Mouse (Mus musculus): ENCODE measurements at regions not wholly inside any gene's neighbourhood (a gene's known extent, or its start where the extent isn't known, plus 50 kb on each side); places are given as distances from the start of the nearest gene placed in this dataset.

DNA sequence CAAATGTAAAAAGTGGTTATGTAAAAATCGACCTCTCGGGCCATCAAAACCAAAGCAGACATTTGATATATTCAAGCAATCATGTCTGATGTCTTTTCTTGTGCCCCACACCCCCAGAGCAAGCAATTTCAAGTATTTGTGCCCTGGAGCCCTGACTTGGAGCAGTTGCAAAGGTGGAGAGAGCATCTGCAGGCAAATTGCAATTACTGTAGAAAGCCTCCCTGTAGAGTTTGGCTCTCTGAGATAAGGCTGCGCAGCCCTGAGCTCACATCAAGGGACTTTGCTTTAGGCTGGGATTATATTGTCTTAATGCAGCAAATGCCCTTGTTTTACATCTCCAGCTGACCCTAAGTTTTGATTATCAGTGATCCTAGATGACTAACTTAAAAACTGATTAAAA lies 147.3 kb downstream of the Dyrk2 start:
- no peak overlapping the region for H3K9ac ChIP-seq
- H3K27me3 ChIP-seq (replicated peaks): no peaks in the 10 kb centered on the region
- ATAC-seq (ENCODE audit: insufficient read depth, low FRiP score, low read depth): no peak
- H3K4me1 ChIP-seq: 0 out of 2 replicates have a peak, but pooled peaks cover 3% of the 10 kb centered on the region
- no peak overlapping the region for H3K4me3 ChIP-seq (replicated peaks)
- no peak overlapping the region; the same call in 1 of the 2 replicates for H3K27ac ChIP-seq
- WGBS: 64% methylated on average over 3 of the region's 3 CpGs
- no peaks in the 10 kb centered on the region for H3K36me3 ChIP-seq
- H3K4me2 ChIP-seq: no peak overlapping the region
- H3K9me3 ChIP-seq: no peaks in the 10 kb centered on the region

DNA sequence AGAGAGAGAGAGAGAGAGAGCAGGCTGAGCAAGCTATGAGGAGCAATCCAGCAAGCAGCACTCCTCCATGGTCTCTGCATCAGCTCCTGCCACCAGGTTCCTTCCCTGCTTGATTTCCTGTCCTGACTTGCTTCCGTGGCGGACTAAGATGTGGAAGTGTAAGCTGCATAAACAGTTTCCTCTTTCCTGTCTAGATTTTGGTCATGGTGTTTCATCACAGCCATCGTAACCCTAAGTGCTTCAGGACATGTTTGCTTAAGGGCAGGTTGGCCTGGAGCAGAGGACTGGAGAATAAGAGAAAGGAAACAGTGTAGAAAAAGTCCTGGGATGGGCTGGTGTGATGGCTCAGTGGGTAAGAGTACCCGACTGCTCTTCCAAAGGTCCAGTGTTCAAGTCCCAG lies 133.9 kb downstream of the Dyrk2 start:
- Histone ChIP-seq H3K27me3 (replicated peaks) (no peaks in the 10 kb centered on the region), H3K4me3 (replicated peaks) (no peak overlapping the region), H3K4me1 (no peaks in the 10 kb centered on the region), H3K9ac (no peak overlapping the region), H3K4me2 (no peak overlapping the region), H3K9me3 (no peaks in the 10 kb centered on the region), H3K27ac (no peak overlapping the region), H3K36me3 (no peaks in the 10 kb centered on the region)
- WGBS: 82% methylated on average over 4 of the region's 4 CpGs
- no peak for ATAC-seq (ENCODE audit: insufficient read depth, low FRiP score, low read depth)

DNA sequence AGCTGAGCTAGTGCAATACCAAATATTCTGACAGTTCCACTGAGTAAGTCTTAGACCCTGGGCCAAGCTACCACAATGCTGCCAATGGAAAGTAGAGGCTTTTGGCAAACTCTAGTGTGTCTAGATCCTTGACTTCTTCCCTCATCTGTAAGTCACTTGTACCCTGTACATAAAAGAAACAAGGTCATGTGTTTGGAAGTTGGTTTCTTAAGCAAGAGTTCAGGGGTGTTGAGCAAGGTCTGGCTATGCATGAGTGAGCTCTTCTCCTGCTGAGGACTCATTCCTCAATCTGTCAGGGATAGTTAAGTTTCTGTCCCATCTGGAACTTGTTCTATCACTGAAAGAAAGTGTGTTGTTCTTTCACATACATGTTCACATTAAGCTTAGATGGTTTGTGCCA lies 132.9 kb downstream of the Dyrk2 start:
- no peak for ATAC-seq (ENCODE audit: insufficient read depth, low FRiP score, low read depth)

DNA sequence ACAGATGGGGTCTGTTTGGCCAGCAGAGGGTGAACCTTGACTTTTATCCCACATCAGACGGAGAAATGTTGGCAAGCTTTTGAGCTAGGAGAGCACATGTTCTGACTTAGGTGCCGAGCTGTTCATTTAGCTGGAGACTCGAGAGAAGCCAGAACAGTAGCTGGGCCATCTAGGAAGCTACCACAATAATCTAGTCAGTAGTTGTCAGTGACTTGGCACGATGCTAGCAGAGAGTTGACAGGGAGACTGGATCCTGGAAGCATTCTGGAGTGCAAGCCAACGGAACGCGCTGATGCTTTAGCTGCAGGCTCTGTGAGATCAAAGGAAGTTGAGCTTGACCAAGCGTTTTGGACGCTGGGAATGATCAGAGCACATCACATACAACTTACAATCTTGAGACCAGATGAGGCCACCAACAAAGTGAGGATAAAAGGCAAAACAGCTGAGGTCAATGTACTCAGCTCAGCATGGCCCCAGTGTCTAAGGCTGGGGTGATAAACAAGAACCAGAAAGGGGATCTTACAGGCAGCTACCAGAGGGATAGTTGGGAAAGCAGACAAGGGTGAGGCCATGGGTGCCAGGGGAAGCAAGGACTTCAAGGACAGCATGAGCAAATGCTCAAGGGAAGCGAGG lies 130.0 kb downstream of the Dyrk2 start:
- H3K4me1 ChIP-seq: no peaks in the 10 kb centered on the region
- H3K4me2 ChIP-seq: no peak overlapping the region
- 68% methylated on average over 10 of the region's 10 CpGs for WGBS
- no peaks in the 10 kb centered on the region for H3K36me3 ChIP-seq
- H3K27me3 ChIP-seq (replicated peaks): no peaks in the 10 kb centered on the region
- H3K4me3 ChIP-seq (replicated peaks): no peak overlapping the region
- no peak for ATAC-seq (ENCODE audit: insufficient read depth, low FRiP score, low read depth)
- no peaks in the 10 kb centered on the region for H3K9me3 ChIP-seq
- no peak overlapping the region for H3K9ac ChIP-seq
- no peak overlapping the region for H3K27ac ChIP-seq

More for the DNA sequence above, 132.9 kb downstream of the Dyrk2 start:
- H3K27me3 ChIP-seq (replicated peaks): no peaks in the 10 kb centered on the region
- H3K27ac ChIP-seq: no peak overlapping the region
- H3K36me3 ChIP-seq: no peaks in the 10 kb centered on the region
- H3K4me2 ChIP-seq: no peak overlapping the region
- no peak overlapping the region for H3K9ac ChIP-seq
- no peaks in the 10 kb centered on the region for H3K4me1 ChIP-seq
- no peak overlapping the region for H3K4me3 ChIP-seq (replicated peaks)
- no peaks in the 10 kb centered on the region for H3K9me3 ChIP-seq

DNA sequence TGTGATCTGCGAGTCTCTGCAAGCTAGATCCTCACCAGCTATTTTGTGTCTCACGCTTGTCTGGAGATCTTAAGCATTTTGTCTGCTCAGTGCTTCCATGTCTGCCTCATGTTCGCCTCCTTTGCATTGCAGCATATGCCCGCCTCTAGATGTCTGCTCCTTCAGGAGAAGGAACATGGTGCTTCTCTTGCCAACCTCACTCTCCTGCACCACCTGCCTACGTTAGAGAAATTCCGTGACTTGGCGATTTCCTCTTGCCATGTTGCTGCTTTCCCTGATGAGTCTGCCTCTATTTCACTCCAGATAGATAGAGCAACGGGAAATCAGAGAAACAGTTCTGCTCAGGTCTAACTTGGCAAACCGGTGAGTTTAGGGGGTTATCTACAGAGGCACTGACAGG lies 126.2 kb downstream of the Dyrk2 start:
- WGBS: 85% methylated on average over 9 of the region's 9 CpGs
- Histone ChIP-seq H3K9me3 (no peaks in the 10 kb centered on the region), H3K27me3 (replicated peaks) (no peaks in the 10 kb centered on the region), H3K4me1 (peaks cover 7% of the 10 kb centered on the region; the same call in 1 of the 2 replicates), H3K36me3 (no peaks in the 10 kb centered on the region), H3K4me2 (no peak overlapping the region), H3K9ac (no peak overlapping the region), H3K27ac (no peak overlapping the region), H3K4me3 (replicated peaks) (no peak overlapping the region)
- ATAC-seq (ENCODE audit: insufficient read depth, low FRiP score, low read depth): no peak

DNA sequence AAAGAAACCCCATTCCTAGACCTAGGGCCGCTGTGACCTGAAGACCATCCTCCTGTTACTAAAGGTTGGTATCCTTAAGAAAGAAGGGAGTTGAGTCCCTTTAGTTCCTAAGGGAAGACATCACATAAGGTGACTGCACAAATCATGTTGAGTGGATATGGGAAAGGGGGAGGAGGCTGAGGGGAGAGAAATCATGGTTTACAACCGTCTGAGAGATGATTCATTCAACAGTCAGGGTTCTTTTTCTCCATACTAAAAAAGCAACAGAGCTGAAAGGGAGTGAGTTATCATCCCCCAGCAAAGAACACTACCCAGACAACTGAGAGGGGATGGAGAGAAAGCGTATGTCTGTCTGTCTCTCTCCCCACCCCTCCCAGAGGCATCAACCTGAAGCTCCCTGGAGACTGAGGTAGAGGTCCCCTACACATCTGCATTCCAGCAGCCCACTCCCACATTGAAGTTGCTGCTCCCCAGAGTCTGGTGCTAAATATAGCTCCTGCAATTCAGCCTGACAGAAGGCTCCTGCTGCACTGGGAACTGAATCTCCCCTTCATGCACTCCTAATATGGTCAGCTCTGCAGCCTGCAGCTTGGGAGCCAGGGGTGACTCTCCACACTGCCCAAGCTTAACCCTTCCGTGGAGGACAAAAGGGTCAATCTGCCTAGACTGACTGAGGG lies 123.2 kb downstream of the Dyrk2 start:
- Histone ChIP-seq H3K27me3 (replicated peaks) (no peaks in the 10 kb centered on the region), H3K9ac (no peak overlapping the region), H3K9me3 (no peaks in the 10 kb centered on the region), H3K4me3 (replicated peaks) (no peak overlapping the region), H3K4me2 (no peak overlapping the region), H3K36me3 (no peaks in the 10 kb centered on the region), H3K27ac (peak overlapping the region; percentile 86), H3K4me1 (peaks cover 7% of the 10 kb centered on the region; the same call in 1 of the 2 replicates)
- 45% methylated on average over 4 of the region's 4 CpGs for WGBS
- peak; percentile 86 for ATAC-seq (ENCODE audit: insufficient read depth, low FRiP score, low read depth)

DNA sequence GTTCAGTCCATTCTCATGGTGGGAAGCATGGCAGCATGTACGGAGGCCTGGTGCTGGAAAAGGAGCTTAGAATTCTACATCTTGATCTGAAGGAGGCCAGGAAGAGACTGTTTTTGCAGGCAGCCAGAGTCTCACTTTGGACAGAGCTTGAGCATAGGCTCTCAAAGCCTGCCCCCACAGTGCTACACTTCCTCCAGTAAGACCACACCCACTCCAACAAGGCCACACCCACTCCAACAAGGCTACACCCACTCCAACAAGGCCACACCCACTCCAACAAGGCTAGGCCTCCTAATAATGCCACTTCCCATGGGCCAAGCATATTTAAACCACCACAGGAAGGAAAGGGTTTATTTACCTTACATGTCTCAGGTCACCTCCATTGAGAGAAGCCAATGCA lies 121.0 kb downstream of the Dyrk2 start:
- H3K9ac ChIP-seq: no peak overlapping the region
- H3K27ac ChIP-seq: no peak overlapping the region

DNA sequence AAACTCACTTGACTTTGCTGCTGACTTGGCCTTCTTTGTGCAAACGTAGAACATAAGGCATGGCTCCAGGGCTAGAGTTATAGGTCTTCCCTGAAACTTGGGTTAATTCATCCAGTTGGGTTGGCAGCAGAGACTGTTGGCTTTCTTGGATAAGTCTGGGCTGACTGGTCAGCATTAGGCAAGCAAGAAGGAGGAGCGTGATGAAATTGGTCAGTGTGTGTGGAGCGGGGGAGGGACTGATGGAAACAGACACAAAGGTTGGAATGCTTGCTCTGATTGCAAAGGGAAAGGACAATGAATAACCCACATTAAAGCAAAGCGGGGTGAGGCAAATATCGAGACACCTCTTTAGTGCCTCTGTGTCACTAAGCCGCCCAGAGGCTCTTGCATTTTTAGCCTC lies 120.3 kb downstream of the Dyrk2 start:
- Histone ChIP-seq H3K9ac (no peak overlapping the region), H3K4me2 (no peak overlapping the region), H3K9me3 (no peaks in the 10 kb centered on the region), H3K27ac (no peak overlapping the region), H3K4me1 (peaks cover 7% of the 10 kb centered on the region; the same call in 1 of the 2 replicates), H3K4me3 (replicated peaks) (no peak overlapping the region), H3K36me3 (no peaks in the 10 kb centered on the region), H3K27me3 (replicated peaks) (no peaks in the 10 kb centered on the region)
- ATAC-seq (ENCODE audit: insufficient read depth, low FRiP score, low read depth): no peak
- 77% methylated on average over 6 of the region's 6 CpGs for WGBS

More for the DNA sequence above, 121.0 kb downstream of the Dyrk2 start:
- Histone ChIP-seq H3K4me2 (no peak overlapping the region), H3K4me3 (replicated peaks) (no peak overlapping the region), H3K9me3 (no peaks in the 10 kb centered on the region), H3K27me3 (replicated peaks) (no peaks in the 10 kb centered on the region), H3K36me3 (no peaks in the 10 kb centered on the region), H3K4me1 (peaks cover 7% of the 10 kb centered on the region; the same call in 1 of the 2 replicates)
- no peak for ATAC-seq (ENCODE audit: insufficient read depth, low FRiP score, low read depth)
- WGBS: 94% methylated on average over 1 of the region's 1 CpGs

DNA sequence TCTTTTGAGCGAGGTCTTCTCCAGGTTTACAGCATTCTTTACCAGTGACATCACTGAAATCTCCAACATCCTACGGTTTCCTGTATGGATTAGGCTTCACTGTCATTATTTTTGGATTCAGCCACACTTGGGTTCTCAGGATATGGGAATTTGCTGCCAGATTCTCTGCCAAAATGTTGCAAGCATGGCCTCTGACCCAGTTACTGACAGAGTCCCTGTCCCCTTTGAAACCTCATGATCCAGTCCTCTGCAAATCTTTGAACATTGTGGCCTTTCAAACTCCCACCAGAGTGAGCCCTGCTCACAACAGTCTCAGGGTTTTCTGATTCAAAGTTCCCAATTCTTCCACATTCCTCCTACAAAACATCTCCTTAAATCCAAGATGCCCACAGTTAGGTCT lies 118.9 kb downstream of the Dyrk2 start:
- Histone ChIP-seq H3K4me1 (peaks cover 7% of the 10 kb centered on the region; the same call in 1 of the 2 replicates), H3K9ac (no peak overlapping the region), H3K4me3 (replicated peaks) (no peak overlapping the region), H3K36me3 (no peaks in the 10 kb centered on the region), H3K27me3 (replicated peaks) (no peaks in the 10 kb centered on the region), H3K27ac (no peak overlapping the region), H3K9me3 (no peaks in the 10 kb centered on the region), H3K4me2 (no peak overlapping the region)
- 74% methylated on average over 2 of the region's 2 CpGs for WGBS
- no peak for ATAC-seq (ENCODE audit: insufficient read depth, low FRiP score, low read depth)

DNA sequence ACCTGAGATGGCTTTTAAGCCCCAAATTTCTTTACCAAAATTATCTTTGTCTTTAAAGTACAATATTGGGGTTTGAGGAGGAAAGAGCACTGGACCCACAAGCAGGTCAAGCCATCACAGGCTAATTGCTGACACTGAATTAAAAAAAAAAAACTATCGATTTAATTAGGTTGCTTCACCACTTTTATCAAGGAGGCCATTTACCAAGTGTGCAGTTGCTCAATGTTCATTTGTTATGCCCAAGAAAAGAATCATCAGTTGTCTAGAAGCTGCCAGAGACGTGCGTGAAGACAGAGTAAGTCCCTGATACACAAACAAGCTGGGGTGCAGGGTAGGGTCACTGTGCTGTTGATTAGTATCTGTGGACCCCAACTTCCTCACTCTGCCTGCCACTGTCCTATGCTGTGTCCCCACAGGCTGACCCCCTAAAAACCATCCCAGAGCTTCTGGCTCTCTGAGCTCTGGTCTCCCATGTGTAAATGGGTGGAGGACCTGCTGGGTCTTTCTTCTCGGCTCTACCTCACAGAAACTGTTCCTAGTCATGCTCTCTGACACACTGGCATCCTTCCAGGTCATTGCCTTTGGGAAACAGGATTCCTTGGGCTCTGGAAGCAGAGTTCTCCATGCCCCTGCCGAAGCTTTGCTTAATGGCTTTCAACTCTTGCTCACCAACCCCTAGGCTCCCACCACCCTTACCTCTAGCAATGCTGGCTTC lies 116.8 kb downstream of the Dyrk2 start:
- Histone ChIP-seq H3K9me3 (no peaks in the 10 kb centered on the region), H3K27ac (no peak overlapping the region), H3K4me3 (replicated peaks) (no peak overlapping the region), H3K9ac (no peak overlapping the region), H3K36me3 (no peaks in the 10 kb centered on the region), H3K27me3 (replicated peaks) (no peaks in the 10 kb centered on the region), H3K4me1 (no peaks in the 10 kb centered on the region), H3K4me2 (no peak overlapping the region)
- no peak for ATAC-seq (ENCODE audit: insufficient read depth, low FRiP score, low read depth)
- 74% methylated on average over 5 of the region's 5 CpGs for WGBS

DNA sequence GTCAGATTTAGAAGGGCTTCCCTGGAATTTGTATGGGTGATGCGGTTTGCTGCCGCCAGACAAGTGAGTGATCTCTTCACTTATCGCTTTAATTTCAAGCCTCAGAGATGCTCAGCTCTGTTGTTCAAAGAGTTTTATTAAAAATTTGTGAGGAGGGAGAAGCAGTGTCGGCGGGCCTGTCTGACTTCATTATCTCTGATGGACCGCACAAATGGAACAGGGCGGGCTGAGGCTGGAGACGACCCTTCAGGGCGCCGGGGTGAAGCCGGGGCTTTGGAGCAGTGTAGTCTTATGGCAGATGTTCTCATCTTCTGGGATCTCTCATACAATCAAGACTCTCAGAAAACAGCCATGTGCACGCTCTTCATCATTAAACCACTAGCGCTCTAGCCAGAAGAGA lies 115.2 kb downstream of the Dyrk2 start:
- H3K4me3 ChIP-seq (replicated peaks): no peak overlapping the region
- no peaks in the 10 kb centered on the region for H3K27me3 ChIP-seq (replicated peaks)
- H3K36me3 ChIP-seq: no peaks in the 10 kb centered on the region
- H3K9ac ChIP-seq: no peak overlapping the region
- ATAC-seq (ENCODE audit: insufficient read depth, low FRiP score, low read depth): no peak
- no peak overlapping the region for H3K27ac ChIP-seq
- no peaks in the 10 kb centered on the region for H3K4me1 ChIP-seq
- H3K4me2 ChIP-seq: no peak overlapping the region
- 91% methylated on average over 13 of the region's 13 CpGs for WGBS
- no peaks in the 10 kb centered on the region for H3K9me3 ChIP-seq

DNA sequence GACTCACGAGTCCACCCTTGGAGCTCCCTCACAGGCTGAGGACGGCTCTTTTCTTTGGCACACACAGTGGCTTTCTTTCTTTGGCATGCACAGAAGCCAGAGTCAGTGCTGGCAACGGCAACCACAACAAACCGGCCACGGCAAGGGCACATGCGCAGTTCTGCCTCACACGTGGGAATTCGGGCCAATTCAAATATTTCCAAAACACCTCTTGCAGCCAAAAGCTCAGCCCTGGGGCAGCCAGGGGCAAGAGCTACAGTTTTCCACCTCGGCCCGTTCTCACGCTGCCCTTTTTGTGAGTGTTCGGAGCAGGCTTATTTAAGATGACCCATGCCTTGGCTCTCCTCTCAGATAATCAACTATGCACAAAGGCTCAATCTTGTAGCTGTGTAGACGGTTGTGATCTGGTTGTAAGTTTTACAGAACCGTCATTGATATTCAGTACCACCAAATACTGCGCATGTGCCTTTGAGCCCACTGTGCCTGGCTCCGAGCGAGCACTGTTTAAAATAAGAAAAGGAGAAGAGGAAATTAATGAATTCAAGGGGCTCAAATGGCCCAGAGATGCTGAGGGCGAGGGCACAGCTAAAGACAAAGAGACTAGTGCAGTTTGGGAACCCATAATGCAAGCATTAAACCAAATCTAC lies 111.1 kb downstream of the Dyrk2 start:
- H3K4me2 ChIP-seq: no peak overlapping the region
- H3K27ac ChIP-seq: no peak overlapping the region
- H3K9me3 ChIP-seq: no peaks in the 10 kb centered on the region
- no peak overlapping the region for H3K9ac ChIP-seq
- 86% methylated on average over 18 of the region's 18 CpGs for WGBS
- H3K27me3 ChIP-seq (replicated peaks): no peaks in the 10 kb centered on the region
- H3K4me3 ChIP-seq (replicated peaks): no peak overlapping the region
- no peaks in the 10 kb centered on the region for H3K36me3 ChIP-seq
- peaks cover 7% of the 10 kb centered on the region for H3K4me1 ChIP-seq
- no peak for ATAC-seq (ENCODE audit: insufficient read depth, low FRiP score, low read depth)
